7 mouse cellular contexts compared by ENCODE assay signal in genomic region chr4:87806196-87806987, GRCm38 (mm10).
DNase-seq lines count a peak whose midpoint lies in the region; ATAC-seq and TF ChIP-seq lines count a peak whose summit lies in the region.

No protein-coding gene starts in this region.

- H3K4me3 ChIP-seq in lung, embryonic 14.5 days (ENCODE audit: low read depth, low read length), result no peak overlapping the region
- H3K4me3 ChIP-seq in forebrain, embryonic 16.5 days (replicated peaks; ENCODE audit: low read length), result no peak overlapping the region
- H3K4me3 ChIP-seq in myocyte, result no peak overlapping the region

- H3K9me3 ChIP-seq in lung, embryonic 14.5 days (ENCODE audit: low read depth, low read length), result no peaks in the 10 kb centered on the region
- H3K9me3 ChIP-seq in forebrain, embryonic 16.5 days (ENCODE audit: control insufficient read depth, low read length), result no peaks in the 10 kb centered on the region

- TF ChIP-seq POLR2A in myocyte (IDR thresholded peaks at IDR 0.05; ENCODE audit: insufficient read length, low read depth), result no peak

- peak; percentile 77 for DNase-seq in lung, embryonic 14.5 days
- DNase-seq in lung, postnatal 14 days, result no peak
- DNase-seq in c-Kit-positive CD71-positive TER-119-positive erythroid progenitor cells, embryonic 14.5 days (ENCODE audit: low spot score), result peak; percentile 83
- no peak for DNase-seq in layer of hippocampus, postnatal 14 days (ENCODE audit: low spot score in 2 of 2)
- no peak for DNase-seq in ovary, postnatal 36 days (ENCODE audit: low spot score)

- H3K27ac ChIP-seq in lung, embryonic 14.5 days (ENCODE audit: low read depth), result peak overlapping the region; percentile 72
- H3K27ac ChIP-seq in forebrain, embryonic 16.5 days (ENCODE audit: low read length), result peak overlapping the region; percentile 33; the same call in 1 of the 2 replicates

- no peak overlapping the region for H3ac ChIP-seq in myocyte (ENCODE audit: control insufficient read depth, insufficient read length)

- no peak for TF ChIP-seq CTCF in lung, embryonic 14.5 days (IDR thresholded peaks at IDR 0.05; ENCODE audit: low read depth)

- H3K36me3 ChIP-seq in lung, embryonic 14.5 days (ENCODE audit: insufficient read depth), result no peaks in the 10 kb centered on the region
- no peaks in the 10 kb centered on the region for H3K36me3 ChIP-seq in forebrain, embryonic 16.5 days (ENCODE audit: control insufficient read depth, insufficient read depth)
- H3K36me3 ChIP-seq in myocyte (ENCODE audit: control insufficient read depth, insufficient read depth), result no peaks in the 10 kb centered on the region

- H3K9ac ChIP-seq in lung, embryonic 14.5 days, result no peak overlapping the region
- no peak overlapping the region for H3K9ac ChIP-seq in forebrain, embryonic 16.5 days (replicated peaks; ENCODE audit: low read depth, low read length)

- WGBS in lung, embryonic 14.5 days, result 5% methylated on average over 6 of the region's 6 CpGs
- 16% methylated on average over 6 of the region's 6 CpGs for WGBS in forebrain, embryonic 16.5 days

- no peaks in the 10 kb centered on the region for H3K79me2 ChIP-seq in myocyte (ENCODE audit: control insufficient read depth, insufficient read depth)

- H3K4me2 ChIP-seq in lung, embryonic 14.5 days, result peak overlapping the region; percentile 31; the same call in 1 of the 2 replicates
- H3K4me2 ChIP-seq in forebrain, embryonic 16.5 days (ENCODE audit: low read length), result no peak overlapping the region
- H3K4me2 ChIP-seq in myocyte (ENCODE audit: low read depth), result peak overlapping the region; percentile 49

- no peaks in the 10 kb centered on the region for H3K27me3 ChIP-seq in lung, embryonic 14.5 days (ENCODE audit: insufficient read depth, low read length)
- H3K27me3 ChIP-seq in forebrain, embryonic 16.5 days (replicated peaks; ENCODE audit: control insufficient read depth, insufficient read depth, low read length), result no peaks in the 10 kb centered on the region
- no peaks in the 10 kb centered on the region for H3K27me3 ChIP-seq in myocyte (ENCODE audit: control insufficient read depth, insufficient read depth, insufficient read length)

- ATAC-seq in lung, embryonic 14.5 days (ENCODE audit: insufficient read depth), result peak; percentile 93
- peak; percentile 38; the same call in 1 of the 2 replicates for ATAC-seq in forebrain, embryonic 16.5 days

- H3K4me1 ChIP-seq in lung, embryonic 14.5 days (ENCODE audit: insufficient read depth), result peaks cover 22% of the 10 kb centered on the region
- peaks cover 17% of the 10 kb centered on the region for H3K4me1 ChIP-seq in forebrain, embryonic 16.5 days (replicated peaks; ENCODE audit: control insufficient read depth, insufficient read depth, low read length)

TF ChIP-seq in myocyte, 11 proteins besides CTCF, POLR2A, EP300 and RAD21:
- TF ChIP-seq MYOD1 (IDR thresholded peaks at IDR 0.05; ENCODE audit: control insufficient read depth in 1 of 3, insufficient read length in 2 of 3, low read depth in 2 of 3), result peak in 1 of 3 experiments; percentile 42
- no peak for TF ChIP-seq TCF12 (IDR thresholded peaks at IDR 0.05; ENCODE audit: insufficient read depth, poor library complexity, severe bottlenecking)
TF ChIP-seq in myocyte: peak in this region for 1.

Comparison
In these comparisons a context has a peak if more than half of its experiments do, and no peak if none do; other contexts are left out.
1. DNase-seq: peak in lung, embryonic 14.5 days (single experiment) and c-Kit-positive CD71-positive TER-119-positive erythroid progenitor cells, embryonic 14.5 days (single experiment); none in lung, postnatal 14 days (single experiment), layer of hippocampus, postnatal 14 days (0 of 2) and ovary, postnatal 36 days (single experiment).